Mouse (Mus musculus) embryonic facial prominence, embryonic 15.5 days (tissue): ENCODE data around the gene Ccr7. TPM values are rescaled to one million over a fixed set of nuclear protein-coding genes. Genes with fewer than 3 reads are reported as not detected.

ENCODE experiments used
- ATAC-seq: fragments of 200-750 bp; cut with Nextera tagmentation; 2 replicates; pipeline ENCODE4 v1.8.0; 2017; ENCODE audit warnings: low read depth, moderate TSS enrichment; ENCODE audit not compliant: insufficient number of reproducible peaks, low FRiP score, low TSS enrichment
- H3K27ac ChIP-seq: fragments of 300-500 bp; sonication (generic); replicated peaks from 2 replicates; pipeline ENCODE4 v1.5.1; 2015; ENCODE audit warnings: mild to moderate bottlenecking, inconsistent platforms
- H3K27me3 ChIP-seq: fragments of 300-500 bp; sonication (generic); 2 replicates; pipeline ENCODE4 v1.6.1; 2015; ENCODE audit warnings: inconsistent platforms
- H3K36me3 ChIP-seq: fragments of 300-500 bp; sonication (generic); 2 replicates; pipeline ENCODE4 v1.6.1; 2015; ENCODE audit warnings: mild to moderate bottlenecking, inconsistent platforms
- H3K4me1 ChIP-seq: fragments of 300-500 bp; sonication (generic); 2 replicates; pipeline ENCODE4 v1.6.1; 2015; ENCODE audit warnings: inconsistent platforms
- H3K4me2 ChIP-seq: fragments of 300-500 bp; sonication (generic); replicated peaks from 2 replicates; pipeline ENCODE4 v1.6.1; 2015; ENCODE audit warnings: mild to moderate bottlenecking, inconsistent platforms
- H3K4me3 ChIP-seq: fragments of 300-500 bp; sonication (generic); replicated peaks from 2 replicates; pipeline ENCODE4 v1.5.1; 2015; ENCODE audit warnings: mild to moderate bottlenecking, inconsistent platforms
- H3K9ac ChIP-seq: fragments of 300-500 bp; sonication (generic); 2 replicates; pipeline ENCODE4 v1.6.1; 2015; ENCODE audit warnings: inconsistent platforms
- H3K9me3 ChIP-seq: fragments of 300-500 bp; sonication (generic); replicated peaks from 2 replicates; pipeline ENCODE4 v1.6.1; 2016; ENCODE audit warnings: inconsistent platforms
- WGBS: fragments of 180-500 bp; shearing (Covaris S2); methylation state at CpG from one replicate; pipeline ENCODE4 v1.1.7; 2015; 5-methylcytosine and 5-hydroxymethylcytosine counted together
- polyA plus RNA-seq: library from polyadenylated mRNA; unstranded; fragments of >200 nt; fragmentation: Nextera tagmentation; extraction: Ambion mirVana; gene quantifications from 2 replicates; pipeline ENCODE4 v1.2.1, GENCODE M21; 2015

Gene Ccr7
- polyA plus RNA-seq, 1 experiment from 2014 or later = 0.57 TPM

- Histone ChIP-seq H3K27me3 (no peaks in the 10 kb centered on the region), H3K4me1 (peaks cover 79% of the 10 kb centered on the region), H3K9me3 (no peaks in the 10 kb centered on the region), H3K9ac (no peak overlapping the region), H3K4me3 (no peak overlapping the region), H3K36me3 (no peaks in the 10 kb centered on the region), H3K4me2 (0 out of 2 replicates have a peak overlapping the region, but pooled peaks have one; percentile 4), H3K27ac (peak overlapping the region; percentile 76)
- ATAC-seq = no peak
- WGBS = 22% methylated on average over 10 of the region's 10 CpGs
Observed at GRCm38 (mm10) chr11:99124635-99125029, 30.2 kb downstream of the Ccr7 start.

DNA sequence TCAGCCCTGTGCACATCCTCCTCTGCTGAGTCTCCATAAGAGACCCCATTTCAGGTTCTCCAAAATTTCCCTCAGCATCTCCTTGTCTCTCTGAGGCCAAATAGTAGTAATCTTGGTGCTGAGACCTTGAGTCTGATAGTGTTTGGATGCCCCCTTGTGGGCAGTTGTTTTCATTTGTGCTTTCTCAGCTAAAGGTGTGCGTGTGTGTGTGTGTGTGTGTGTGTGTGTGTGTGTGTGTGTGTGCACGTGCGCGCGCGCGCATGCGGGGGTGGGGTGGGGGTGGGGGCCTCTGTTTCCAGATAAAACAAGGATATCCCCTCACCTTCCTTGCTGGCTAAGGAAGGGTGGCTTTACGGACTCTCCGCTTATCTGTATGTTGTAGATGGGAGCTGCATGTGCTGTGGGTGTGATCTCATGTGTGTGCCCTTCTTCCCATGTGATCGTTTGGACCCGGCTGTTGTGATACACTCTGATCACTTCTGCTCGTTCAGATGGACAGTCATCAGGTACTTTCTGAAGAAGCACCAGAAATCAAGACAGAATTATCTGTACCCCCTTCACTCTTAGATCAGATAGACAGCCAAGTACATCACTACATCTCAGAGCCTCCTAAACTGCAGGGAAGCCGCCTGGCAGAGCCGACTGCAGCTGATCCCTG, 30.8 kb downstream of the Ccr7 start:
- Histone ChIP-seq H3K36me3 (no peaks in the 10 kb centered on the region), H3K4me1 (peaks cover 78% of the 10 kb centered on the region), H3K9ac (no peak overlapping the region), H3K27ac (peak overlapping the region; percentile 76), H3K27me3 (no peaks in the 10 kb centered on the region), H3K9me3 (no peaks in the 10 kb centered on the region), H3K4me3 (no peak overlapping the region), H3K4me2 (0 out of 2 replicates have a peak overlapping the region, but pooled peaks have one; percentile 4)
- no peak for ATAC-seq
- WGBS = 24% methylated on average over 15 of the region's 15 CpGs

DNA sequence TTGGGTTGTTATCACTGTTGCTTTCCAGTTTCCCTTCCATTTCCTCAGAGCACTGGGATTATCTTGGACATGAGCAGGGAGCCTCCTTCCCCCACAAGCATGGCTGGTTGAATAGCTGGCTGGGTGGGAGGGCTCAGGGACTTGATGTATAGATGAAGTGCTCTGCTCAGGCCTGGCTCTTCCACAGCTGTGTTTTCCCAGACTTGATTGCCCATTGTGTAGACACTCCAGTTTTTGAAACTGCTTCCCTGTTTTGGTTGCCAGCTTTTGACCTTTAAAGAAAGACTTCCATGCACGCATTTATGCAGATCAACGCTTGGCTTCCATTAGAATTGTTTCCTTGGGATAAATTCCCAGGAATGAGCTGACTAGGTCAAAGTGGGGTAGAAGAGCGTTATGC, 32.2 kb downstream of the Ccr7 start:
- peak overlapping the region; percentile 63 for H3K27ac ChIP-seq
- no peak for ATAC-seq
- no peak overlapping the region for H3K9ac ChIP-seq
- H3K36me3 ChIP-seq = no peaks in the 10 kb centered on the region
- 62% methylated on average over 3 of the region's 3 CpGs for WGBS
- H3K4me1 ChIP-seq = peaks cover 73% of the 10 kb centered on the region
- no peaks in the 10 kb centered on the region for H3K9me3 ChIP-seq
- H3K27me3 ChIP-seq = no peaks in the 10 kb centered on the region
- no peak overlapping the region for H3K4me2 ChIP-seq
- no peak overlapping the region for H3K4me3 ChIP-seq

DNA sequence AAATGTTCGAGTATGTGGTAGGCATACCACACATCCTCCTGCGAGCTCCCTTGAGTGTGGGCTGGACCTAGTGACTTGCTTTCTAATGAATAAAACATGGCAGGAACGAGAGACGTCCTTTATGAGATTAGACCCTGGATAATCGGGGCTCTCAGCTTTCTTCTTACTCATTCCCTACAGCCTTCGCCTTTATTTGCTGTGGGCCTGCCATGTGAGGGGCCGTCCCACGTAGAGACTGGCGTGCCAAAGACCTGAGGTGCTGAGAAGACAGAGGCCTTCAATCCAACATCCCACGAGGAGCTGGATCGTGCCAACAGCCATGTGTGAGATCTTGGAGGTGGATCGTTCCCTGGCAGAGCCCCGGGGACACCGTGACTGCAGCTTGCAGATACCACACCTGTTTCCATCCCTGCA, 33.7 kb downstream of the Ccr7 start:
- Histone ChIP-seq H3K4me2 (peak overlapping the region; percentile 7), H3K27ac (peak overlapping the region; percentile 94), H3K27me3 (no peaks in the 10 kb centered on the region), H3K9me3 (no peaks in the 10 kb centered on the region), H3K4me1 (peaks cover 63% of the 10 kb centered on the region), H3K4me3 (no peak overlapping the region), H3K9ac (no peak overlapping the region), H3K36me3 (no peaks in the 10 kb centered on the region)
- WGBS = 27% methylated on average over 14 of the region's 14 CpGs
- peak; percentile 69 for ATAC-seq

DNA sequence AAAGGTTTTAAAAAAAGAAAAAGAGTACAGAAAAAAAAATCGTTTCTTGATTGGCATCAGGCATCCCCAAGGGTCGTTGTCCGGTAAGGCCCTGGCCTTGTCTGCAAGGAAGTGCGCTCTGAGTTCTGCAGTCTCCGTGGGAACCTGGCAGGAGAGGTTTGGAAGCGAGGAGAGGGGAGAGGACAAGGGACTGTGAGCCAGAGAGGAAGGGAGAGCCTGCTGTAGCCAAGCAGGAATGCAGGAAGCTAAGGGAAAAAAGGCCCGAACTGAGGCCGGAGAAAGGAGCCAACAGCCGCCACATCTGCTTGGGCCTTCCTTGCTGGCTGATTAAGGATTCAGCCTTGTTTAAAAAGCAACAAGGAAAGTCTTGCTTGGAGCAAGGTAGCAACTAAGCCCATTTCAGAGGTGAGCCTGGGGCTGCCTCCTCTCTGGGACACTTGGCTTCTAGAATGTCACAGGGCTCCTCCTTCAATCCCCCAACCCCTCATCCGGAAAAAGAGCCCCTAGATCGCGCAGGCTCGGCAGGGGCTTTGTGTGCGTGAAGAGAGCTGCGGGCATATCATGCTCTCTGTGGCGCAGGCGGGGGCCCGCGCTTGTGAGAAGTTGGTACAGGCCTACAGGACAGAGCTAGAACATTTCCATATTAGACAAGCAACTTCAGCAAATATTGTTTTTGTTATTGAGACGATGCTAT, 34.2 kb downstream of the Ccr7 start:
- H3K9ac ChIP-seq = no peak overlapping the region
- H3K4me2 ChIP-seq = peak overlapping the region; percentile 7; the same call in 1 of the 2 replicates
- no peaks in the 10 kb centered on the region for H3K36me3 ChIP-seq
- peaks cover 60% of the 10 kb centered on the region for H3K4me1 ChIP-seq
- no peaks in the 10 kb centered on the region for H3K27me3 ChIP-seq
- no peaks in the 10 kb centered on the region for H3K9me3 ChIP-seq
- H3K27ac ChIP-seq = peak overlapping the region; percentile 94
- 0 out of 2 replicates have a peak, but pooled peaks have one; percentile 25 for ATAC-seq
- no peak overlapping the region for H3K4me3 ChIP-seq
- WGBS = 26% methylated on average over 20 of the region's 20 CpGs

DNA sequence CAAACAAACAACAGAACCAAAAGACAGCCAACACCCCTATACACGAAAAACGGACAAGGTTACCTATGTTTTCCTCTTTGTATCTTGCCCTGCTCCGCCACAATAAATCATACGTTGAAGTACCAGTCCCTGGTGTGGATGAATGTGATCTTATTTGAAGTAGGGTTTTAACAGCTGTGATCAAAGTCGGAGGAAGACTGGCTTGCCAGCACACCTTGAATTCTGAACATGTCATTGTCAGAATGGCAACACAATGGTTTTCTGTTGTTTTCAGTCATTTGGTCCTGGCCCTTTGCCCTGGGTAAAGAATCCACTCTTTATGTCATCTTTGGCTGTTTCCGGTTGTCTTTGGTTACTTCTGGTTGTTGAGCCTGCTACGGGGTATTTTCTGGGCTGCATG, 35.9 kb downstream of the Ccr7 start:
- Histone ChIP-seq H3K4me3 (no peak overlapping the region), H3K36me3 (no peaks in the 10 kb centered on the region), H3K27ac (peak overlapping the region; percentile 94), H3K4me1 (peaks cover 44% of the 10 kb centered on the region), H3K9me3 (no peaks in the 10 kb centered on the region), H3K27me3 (no peaks in the 10 kb centered on the region), H3K4me2 (no peak overlapping the region), H3K9ac (no peak overlapping the region)
- no peak for ATAC-seq
- 63% methylated on average over 7 of the region's 7 CpGs for WGBS

- Histone ChIP-seq H3K4me3 (no peak overlapping the region), H3K27ac (peak overlapping the region; percentile 94), H3K4me2 (no peak overlapping the region), H3K9ac (no peak overlapping the region), H3K36me3 (no peaks in the 10 kb centered on the region), H3K4me1 (peaks cover 42% of the 10 kb centered on the region), H3K9me3 (no peaks in the 10 kb centered on the region), H3K27me3 (no peaks in the 10 kb centered on the region)
- 95% methylated on average over 1 of the region's 1 CpGs for WGBS
- no peak for ATAC-seq
Observed at GRCm38 (mm10) chr11:99118420-99118819, 36.5 kb downstream of the Ccr7 start.

GRCm38 (mm10) chr11:99117907-99118306, 37.0 kb downstream of the Ccr7 start:
- Histone ChIP-seq H3K4me3 (no peak overlapping the region), H3K9me3 (no peaks in the 10 kb centered on the region), H3K4me2 (no peak overlapping the region), H3K36me3 (no peaks in the 10 kb centered on the region), H3K4me1 (peaks cover 45% of the 10 kb centered on the region), H3K9ac (no peak overlapping the region), H3K27ac (peak overlapping the region; percentile 94), H3K27me3 (no peaks in the 10 kb centered on the region)
- ATAC-seq = no peak
- WGBS = 34% methylated on average over 7 of the region's 7 CpGs

- H3K4me1 ChIP-seq = peaks cover 35% of the 10 kb centered on the region
- WGBS = 65% methylated on average over 6 of the region's 6 CpGs
- no peak overlapping the region for H3K4me3 ChIP-seq
- H3K36me3 ChIP-seq = no peaks in the 10 kb centered on the region
- H3K27me3 ChIP-seq = no peaks in the 10 kb centered on the region
- H3K9me3 ChIP-seq = no peaks in the 10 kb centered on the region
- no peak for ATAC-seq
- no peak overlapping the region for H3K9ac ChIP-seq
- no peak overlapping the region for H3K4me2 ChIP-seq
- no peak overlapping the region for H3K27ac ChIP-seq
Observed at GRCm38 (mm10) chr11:99115940-99116339, 38.9 kb downstream of the Ccr7 start.

DNA sequence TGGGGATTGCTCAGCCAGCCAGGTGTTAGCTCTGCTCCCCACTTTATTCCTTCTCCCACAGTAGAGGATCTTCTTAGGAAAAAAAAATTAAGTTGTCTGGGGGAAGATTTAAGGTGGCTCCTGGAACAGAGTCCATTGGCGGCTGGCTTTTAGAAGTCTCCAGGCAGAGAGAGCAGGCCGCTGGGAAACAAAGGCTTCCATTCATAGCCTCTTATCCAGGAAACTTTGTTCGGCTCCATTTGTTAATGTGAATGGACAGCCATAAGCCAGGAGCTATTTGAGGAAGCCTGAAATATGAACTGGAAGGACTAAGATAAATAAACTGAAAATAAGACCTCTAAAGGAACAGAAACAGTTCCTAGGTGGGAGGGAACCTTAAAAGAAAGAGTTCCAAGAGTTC, 41.8 kb downstream of the Ccr7 start:
- 10% methylated on average over 3 of the region's 3 CpGs for WGBS
- peaks cover 23% of the 10 kb centered on the region for H3K4me1 ChIP-seq
- no peak overlapping the region for H3K4me2 ChIP-seq

GRCm38 (mm10) chr11:99112700-99113099, 42.2 kb downstream of the Ccr7 start:
- no peaks in the 10 kb centered on the region for H3K9me3 ChIP-seq
- 17% methylated on average over 5 of the region's 5 CpGs for WGBS
- peaks cover 19% of the 10 kb centered on the region for H3K4me1 ChIP-seq
- no peak overlapping the region for H3K9ac ChIP-seq
- no peak overlapping the region for H3K4me3 ChIP-seq
- peak overlapping the region; percentile 63 for H3K27ac ChIP-seq
- no peak for ATAC-seq
- H3K36me3 ChIP-seq = no peaks in the 10 kb centered on the region
- no peak overlapping the region for H3K4me2 ChIP-seq
- H3K27me3 ChIP-seq = no peaks in the 10 kb centered on the region

More for the DNA sequence above, 41.8 kb downstream of the Ccr7 start:
- Histone ChIP-seq H3K27me3 (no peaks in the 10 kb centered on the region), H3K4me3 (no peak overlapping the region), H3K36me3 (no peaks in the 10 kb centered on the region), H3K9me3 (no peaks in the 10 kb centered on the region), H3K27ac (peak overlapping the region; percentile 63), H3K9ac (no peak overlapping the region)
- ATAC-seq = 0 out of 2 replicates have a peak, but pooled peaks have one; percentile 40
